Mouse (Mus musculus): Measurements from ENCODE around the gene Vwa8. TPM values are rescaled to one million over a fixed set of nuclear protein-coding genes. Genes with fewer than 3 reads are reported as not detected.

Vwa8 gene
- polyA plus RNA-seq, 1 experiment = 11.2 TPM

GRCm38 (mm10) chr14:79158673-79159200 lies 309.9 kb downstream of the Vwa8 start:
- 95% methylated on average over 4 of the region's 4 CpGs for whole genome bisulfite sequencing
- H3K4me3 ChIP-seq (ENCODE audit: low read depth, low read length) = no peak overlapping the region
- H3K4me1 ChIP-seq (ENCODE audit: control insufficient read depth, insufficient read depth, insufficient read length, low read length) = peaks cover 5% of the 10 kb centered on the region; the same call in 1 of the 2 replicates
- H3K36me3 ChIP-seq (ENCODE audit: control insufficient read depth, insufficient read depth, low read length) = peaks cover 3% of the 10 kb centered on the region; the same call in 1 of the 2 replicates
- no peaks in the 10 kb centered on the region for H3K27me3 ChIP-seq (ENCODE audit: control insufficient read depth, insufficient read depth, low read length)
- no peak overlapping the region for H3K27ac ChIP-seq (ENCODE audit: insufficient read depth, low read depth, low read length)
- TF ChIP-seq POLR2A (IDR thresholded peaks at IDR 0.05; ENCODE audit: low read depth, low read length) = no peak
- no peak for TF ChIP-seq CTCF (IDR thresholded peaks at IDR 0.05; ENCODE audit: extremely low read depth, insufficient read length, insufficient replicate concordance, low read depth, low read length)

GRCm38 (mm10) chr14:79159451-79159850 lies 310.6 kb downstream of the Vwa8 start:
- 94% methylated on average over 8 of the region's 8 CpGs for WGBS
- H3K36me3 ChIP-seq (ENCODE audit: control insufficient read depth, insufficient read depth, low read length) = peaks cover 5% of the 10 kb centered on the region

GRCm38 (mm10) chr14:79160486-79160885 lies 311.6 kb downstream of the Vwa8 start:
- Histone ChIP-seq H3K36me3 (ENCODE audit: control insufficient read depth, insufficient read depth, low read length) (peaks cover 6% of the 10 kb centered on the region), H3K27me3 (ENCODE audit: control insufficient read depth, insufficient read depth, low read length) (no peaks in the 10 kb centered on the region), H3K4me1 (ENCODE audit: control insufficient read depth, insufficient read depth, insufficient read length, low read length) (peaks cover 5% of the 10 kb centered on the region; the same call in 1 of the 2 replicates), H3K27ac (ENCODE audit: insufficient read depth, low read depth, low read length) (no peak overlapping the region), H3K4me3 (ENCODE audit: low read depth, low read length) (no peak overlapping the region)
- 84% methylated on average over 10 of the region's 10 CpGs for WGBS
- TF ChIP-seq POLR2A (IDR thresholded peaks at IDR 0.05; ENCODE audit: low read depth, low read length) = no peak
- no peak for TF ChIP-seq CTCF (IDR thresholded peaks at IDR 0.05; ENCODE audit: extremely low read depth, insufficient read length, insufficient replicate concordance, low read depth, low read length)

More at GRCm38 (mm10) chr14:79159451-79159850, 310.6 kb downstream of the Vwa8 start:
- Histone ChIP-seq H3K4me1 (ENCODE audit: control insufficient read depth, insufficient read depth, insufficient read length, low read length) (peaks cover 5% of the 10 kb centered on the region; the same call in 1 of the 2 replicates), H3K4me3 (ENCODE audit: low read depth, low read length) (no peak overlapping the region), H3K27me3 (ENCODE audit: control insufficient read depth, insufficient read depth, low read length) (no peaks in the 10 kb centered on the region), H3K27ac (ENCODE audit: insufficient read depth, low read depth, low read length) (no peak overlapping the region)
- no peak for TF ChIP-seq CTCF (IDR thresholded peaks at IDR 0.05; ENCODE audit: extremely low read depth, insufficient read length, insufficient replicate concordance, low read depth, low read length)
- no peak for TF ChIP-seq POLR2A (IDR thresholded peaks at IDR 0.05; ENCODE audit: low read depth, low read length)

GRCm38 (mm10) chr14:79160966-79161365 lies 312.1 kb downstream of the Vwa8 start:
- no peak for TF ChIP-seq POLR2A (IDR thresholded peaks at IDR 0.05; ENCODE audit: low read depth, low read length)
- TF ChIP-seq CTCF (IDR thresholded peaks at IDR 0.05; ENCODE audit: extremely low read depth, insufficient read length, insufficient replicate concordance, low read depth, low read length) = no peak
- Histone ChIP-seq H3K36me3 (ENCODE audit: control insufficient read depth, insufficient read depth, low read length) (peaks cover 6% of the 10 kb centered on the region), H3K27me3 (ENCODE audit: control insufficient read depth, insufficient read depth, low read length) (no peaks in the 10 kb centered on the region), H3K4me1 (ENCODE audit: control insufficient read depth, insufficient read depth, insufficient read length, low read length) (peaks cover 5% of the 10 kb centered on the region; the same call in 1 of the 2 replicates), H3K4me3 (ENCODE audit: low read depth, low read length) (no peak overlapping the region), H3K27ac (ENCODE audit: insufficient read depth, low read depth, low read length) (no peak overlapping the region)
- WGBS = 85% methylated on average over 7 of the region's 7 CpGs

- Histone ChIP-seq H3K27ac (ENCODE audit: insufficient read depth, low read depth, low read length) (no peak overlapping the region), H3K4me3 (ENCODE audit: low read depth, low read length) (no peak overlapping the region), H3K4me1 (ENCODE audit: control insufficient read depth, insufficient read depth, insufficient read length, low read length) (peaks cover 5% of the 10 kb centered on the region; the same call in 1 of the 2 replicates), H3K36me3 (ENCODE audit: control insufficient read depth, insufficient read depth, low read length) (peaks cover 6% of the 10 kb centered on the region), H3K27me3 (ENCODE audit: control insufficient read depth, insufficient read depth, low read length) (no peaks in the 10 kb centered on the region)
- TF ChIP-seq POLR2A (IDR thresholded peaks at IDR 0.05; ENCODE audit: low read depth, low read length) (no peak), CTCF (IDR thresholded peaks at IDR 0.05; ENCODE audit: extremely low read depth, insufficient read length, insufficient replicate concordance, low read depth, low read length) (no peak)
- 88% methylated on average over 9 of the region's 9 CpGs for WGBS
Observed at GRCm38 (mm10) chr14:79161741-79162140, 312.9 kb downstream of the Vwa8 start.

GRCm38 (mm10) chr14:79162678-79163077 lies 313.8 kb downstream of the Vwa8 start:
- 81% methylated on average over 9 of the region's 9 CpGs for WGBS

GRCm38 (mm10) chr14:79164334-79164733 lies 315.5 kb downstream of the Vwa8 start:
- WGBS = 89% methylated on average over 4 of the region's 4 CpGs
- peaks cover 8% of the 10 kb centered on the region for H3K36me3 ChIP-seq (ENCODE audit: control insufficient read depth, insufficient read depth, low read length)
- TF ChIP-seq POLR2A (IDR thresholded peaks at IDR 0.05; ENCODE audit: low read depth, low read length) (no peak), CTCF (IDR thresholded peaks at IDR 0.05; ENCODE audit: extremely low read depth, insufficient read length, insufficient replicate concordance, low read depth, low read length) (no peak)
- no peak overlapping the region for H3K4me3 ChIP-seq (ENCODE audit: low read depth, low read length)
- no peak overlapping the region for H3K27ac ChIP-seq (ENCODE audit: insufficient read depth, low read depth, low read length)
- no peaks in the 10 kb centered on the region for H3K27me3 ChIP-seq (ENCODE audit: control insufficient read depth, insufficient read depth, low read length)
- no peaks in the 10 kb centered on the region for H3K4me1 ChIP-seq (ENCODE audit: control insufficient read depth, insufficient read depth, insufficient read length, low read length)

More at GRCm38 (mm10) chr14:79162678-79163077, 313.8 kb downstream of the Vwa8 start:
- H3K27ac ChIP-seq (ENCODE audit: insufficient read depth, low read depth, low read length) = no peak overlapping the region
- 0 out of 2 replicates have a peak, but pooled peaks cover 2% of the 10 kb centered on the region for H3K4me1 ChIP-seq (ENCODE audit: control insufficient read depth, insufficient read depth, insufficient read length, low read length)
- no peak overlapping the region for H3K4me3 ChIP-seq (ENCODE audit: low read depth, low read length)
- H3K27me3 ChIP-seq (ENCODE audit: control insufficient read depth, insufficient read depth, low read length) = no peaks in the 10 kb centered on the region
- TF ChIP-seq CTCF (IDR thresholded peaks at IDR 0.05; ENCODE audit: extremely low read depth, insufficient read length, insufficient replicate concordance, low read depth, low read length) (no peak), POLR2A (IDR thresholded peaks at IDR 0.05; ENCODE audit: low read depth, low read length) (no peak)
- peaks cover 8% of the 10 kb centered on the region for H3K36me3 ChIP-seq (ENCODE audit: control insufficient read depth, insufficient read depth, low read length)

Measured in small intestine, adult 2 months (tissue).